Mouse (Mus musculus) macrophage (primary cell): ENCODE measurements around the gene Pgm2. TPM values are rescaled to one million over a fixed set of nuclear protein-coding genes. Genes with fewer than 3 reads are reported as not detected.

Experiments
- H3K27ac ChIP-seq: fragments of 350-480 bp; formaldehyde crosslinking; 2 replicates; pipeline ENCODE4 v1.9.0; 2021
- H3K36me3 ChIP-seq: fragments of 350-480 bp; formaldehyde crosslinking; 2 replicates; pipeline ENCODE4 v1.9.0; 2021; ENCODE audit errors: inconsistent target
- H3K4me3 ChIP-seq: fragments of 350-480 bp; formaldehyde crosslinking; 2 replicates; pipeline ENCODE4 v1.9.0; 2021; ENCODE audit errors: inconsistent target
- H3K79me2 ChIP-seq: fragments of 350-480 bp; formaldehyde crosslinking; 2 replicates; pipeline ENCODE4 v1.9.0; 2021; ENCODE audit errors: inconsistent target
- WGBS: methylation state at CpG from one replicate; pipeline ENCODE4 v1.1.7; 2026; ENCODE audit warnings: inconsistent platforms; ENCODE audit not compliant: missing documents; 5-methylcytosine and 5-hydroxymethylcytosine counted together
- polyA plus RNA-seq: library from polyadenylated mRNA; stranded (reverse); fragments of 250-400 nt; gene quantifications from 3 replicates; pipeline ENCODE4 v1.2.4, GENCODE M21; 2018; ENCODE audit warnings: inconsistent platforms

Gene Pgm2
- polyA plus RNA-seq, 1 experiment from 2014 or later = 41.9 TPM

DNA sequence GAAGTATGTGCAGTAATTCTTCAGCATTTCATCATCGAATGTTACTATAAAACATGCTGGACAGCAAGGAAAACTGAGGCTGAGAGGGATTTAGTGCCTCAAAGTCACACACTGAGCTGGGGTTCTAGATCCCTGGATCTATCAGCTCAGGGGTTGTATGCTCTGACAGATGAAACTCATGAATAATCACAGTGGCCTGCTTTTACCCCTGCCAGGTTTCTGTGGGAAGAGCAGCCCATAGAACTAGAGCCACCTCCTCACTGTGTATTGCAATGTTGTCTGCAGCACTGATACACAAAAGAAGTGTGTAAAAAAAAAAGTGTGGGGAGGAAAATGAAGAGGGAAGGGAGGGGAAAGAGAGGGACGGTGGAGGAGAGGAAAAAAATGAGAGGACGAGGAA is 28.3 kb upstream of the Pgm2 start:
- no peak overlapping the region for H3K27ac ChIP-seq
- no peaks in the 10 kb centered on the region for H3K36me3 ChIP-seq
- 89% methylated on average over 3 of the region's 3 CpGs for WGBS
- H3K4me3 ChIP-seq = no peak overlapping the region
- H3K79me2 ChIP-seq = no peaks in the 10 kb centered on the region

DNA sequence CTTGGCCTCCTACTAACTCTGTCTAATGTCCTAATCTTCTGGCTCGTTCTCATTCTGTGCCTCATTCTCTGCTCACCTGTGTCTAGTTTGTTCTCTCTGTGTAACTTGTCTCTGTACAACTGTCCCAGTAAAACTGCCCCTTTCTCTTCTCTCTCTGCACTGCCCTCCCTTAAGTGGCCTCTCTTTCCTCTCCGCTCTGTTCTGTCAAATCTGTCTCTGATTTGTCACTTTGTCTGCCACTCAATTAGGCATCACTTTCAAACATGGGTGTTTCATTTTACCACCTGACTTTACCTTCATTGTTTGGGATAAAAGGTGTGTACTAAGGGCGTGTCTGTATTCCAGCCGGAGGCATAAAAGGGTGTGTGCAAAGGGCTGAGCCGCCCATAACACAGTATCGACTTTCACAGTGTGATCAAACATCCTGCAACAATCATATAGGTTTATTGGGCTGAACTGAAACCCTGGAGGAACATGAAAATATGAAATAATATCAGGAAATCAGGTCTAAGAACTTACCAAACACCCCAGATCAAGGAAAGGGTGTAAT is 27.2 kb upstream of the Pgm2 start:
- H3K27ac ChIP-seq = no peak overlapping the region
- 93% methylated on average over 6 of the region's 6 CpGs for WGBS
- no peaks in the 10 kb centered on the region for H3K36me3 ChIP-seq
- H3K4me3 ChIP-seq = no peak overlapping the region
- no peaks in the 10 kb centered on the region for H3K79me2 ChIP-seq

DNA sequence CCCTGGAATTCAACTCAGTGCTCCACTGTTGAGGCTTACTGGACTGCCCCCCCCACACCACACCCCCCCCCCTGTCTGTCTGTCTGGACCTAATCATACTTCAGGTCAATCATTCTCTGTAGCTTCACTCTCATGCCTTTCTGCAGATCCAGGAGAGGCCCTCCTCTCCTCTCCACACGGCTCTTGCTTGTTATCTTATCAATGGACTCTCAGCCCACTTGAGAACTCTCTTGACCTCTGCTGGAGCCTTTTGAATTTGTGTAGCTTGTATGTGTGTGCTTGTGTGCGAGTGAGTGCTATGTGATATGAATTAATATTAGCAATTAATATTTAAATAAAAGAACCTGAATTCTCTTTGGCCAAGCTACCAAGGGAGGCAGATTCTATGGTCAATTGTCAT is 26.6 kb upstream of the Pgm2 start:
- H3K79me2 ChIP-seq = no peaks in the 10 kb centered on the region
- H3K4me3 ChIP-seq = no peak overlapping the region
- H3K27ac ChIP-seq = no peak overlapping the region
- 100% methylated on average over 2 of the region's 2 CpGs for WGBS
- H3K36me3 ChIP-seq = no peaks in the 10 kb centered on the region

DNA sequence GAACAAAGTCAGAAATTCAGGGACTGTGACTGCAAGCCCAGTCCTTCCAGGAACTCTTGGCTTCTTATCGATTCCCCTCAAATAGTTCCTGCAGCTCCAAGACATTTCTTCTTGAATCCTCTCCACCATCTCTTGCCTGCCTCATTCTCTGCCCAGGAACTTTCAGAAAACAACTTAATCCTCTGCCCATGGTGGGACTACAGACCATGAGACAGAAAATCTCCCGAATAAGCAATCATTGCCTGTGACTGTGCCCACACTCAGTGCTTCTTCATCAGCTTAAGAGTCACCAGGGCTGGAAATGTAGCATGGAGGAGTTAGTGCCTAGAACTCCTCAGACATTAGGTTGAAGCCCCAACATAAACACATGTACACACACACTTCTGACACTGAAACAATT is 25.2 kb upstream of the Pgm2 start:
- no peaks in the 10 kb centered on the region for H3K79me2 ChIP-seq
- 80% methylated on average over 2 of the region's 2 CpGs for WGBS

DNA sequence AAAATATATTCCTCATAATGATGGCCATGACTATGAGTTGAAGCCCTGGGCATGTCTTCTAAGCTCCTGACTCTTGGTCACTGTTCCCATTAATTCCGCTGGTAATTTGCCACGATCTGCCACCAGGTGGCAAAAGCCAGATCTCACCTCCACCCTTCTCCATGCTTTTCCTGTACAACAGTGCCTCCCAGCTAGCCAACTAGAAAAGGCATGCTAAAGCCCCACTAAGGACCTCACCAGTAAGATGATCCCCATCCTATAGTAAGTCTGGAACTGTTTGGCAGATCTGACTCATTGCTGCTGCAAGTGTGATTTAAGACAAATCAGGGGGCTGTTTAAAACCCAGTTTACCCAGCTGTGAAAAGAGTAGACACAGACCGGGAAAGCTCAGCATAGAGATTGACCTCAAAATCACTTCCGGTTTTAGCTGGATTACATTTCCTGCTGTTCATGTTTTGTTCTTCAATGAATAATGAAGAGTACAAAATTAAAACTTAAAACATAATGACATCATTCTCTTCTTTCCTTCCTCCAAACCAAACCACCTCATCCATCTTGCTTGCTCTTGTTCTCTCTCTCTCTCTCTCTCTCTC is 22.6 kb upstream of the Pgm2 start:
- no peaks in the 10 kb centered on the region for H3K79me2 ChIP-seq
- H3K4me3 ChIP-seq = no peak overlapping the region
- 12% methylated on average over 4 of the region's 4 CpGs for WGBS
- H3K27ac ChIP-seq = no peak overlapping the region
- no peaks in the 10 kb centered on the region for H3K36me3 ChIP-seq

More for the DNA sequence above, 25.2 kb upstream of the Pgm2 start:
- Histone ChIP-seq H3K27ac (no peak overlapping the region), H3K36me3 (no peaks in the 10 kb centered on the region), H3K4me3 (no peak overlapping the region)

DNA sequence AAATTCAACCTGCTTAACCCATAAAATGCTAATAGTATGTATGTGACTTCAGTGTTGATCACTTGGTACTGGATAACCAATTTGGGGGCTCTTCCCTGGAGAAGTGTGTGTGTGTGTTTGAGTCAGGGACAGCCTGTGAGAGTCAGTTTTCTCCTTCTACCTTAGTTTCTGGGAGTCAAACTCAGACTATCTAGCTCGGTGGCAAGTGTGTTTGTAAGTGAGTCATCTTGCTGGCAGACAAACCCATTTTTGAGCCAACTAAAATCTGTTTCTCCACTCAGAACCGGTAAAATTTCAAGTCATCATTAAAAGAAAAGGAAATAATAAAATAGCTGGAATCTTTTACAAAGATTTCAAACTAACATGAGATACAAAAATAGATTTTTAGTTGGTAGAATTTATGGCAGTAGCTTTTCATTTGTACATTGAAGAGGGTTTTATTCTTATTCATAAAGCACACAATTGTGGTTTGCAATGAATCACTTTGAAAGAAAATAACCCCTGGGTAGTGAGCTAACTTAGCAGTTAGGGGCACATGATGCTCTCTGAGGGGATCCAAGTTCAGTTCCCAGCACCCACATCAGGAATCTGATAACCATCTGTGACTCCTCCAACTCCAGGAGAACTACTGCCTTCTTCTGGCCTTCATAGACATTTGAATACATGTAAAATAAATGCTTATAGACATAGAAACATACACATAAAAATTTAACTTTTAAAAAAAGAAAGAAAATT is 21.8 kb upstream of the Pgm2 start:
- Histone ChIP-seq H3K79me2 (no peaks in the 10 kb centered on the region), H3K4me3 (no peak overlapping the region), H3K36me3 (no peaks in the 10 kb centered on the region), H3K27ac (no peak overlapping the region)
- 92% methylated on average over 2 of the region's 2 CpGs for WGBS

DNA sequence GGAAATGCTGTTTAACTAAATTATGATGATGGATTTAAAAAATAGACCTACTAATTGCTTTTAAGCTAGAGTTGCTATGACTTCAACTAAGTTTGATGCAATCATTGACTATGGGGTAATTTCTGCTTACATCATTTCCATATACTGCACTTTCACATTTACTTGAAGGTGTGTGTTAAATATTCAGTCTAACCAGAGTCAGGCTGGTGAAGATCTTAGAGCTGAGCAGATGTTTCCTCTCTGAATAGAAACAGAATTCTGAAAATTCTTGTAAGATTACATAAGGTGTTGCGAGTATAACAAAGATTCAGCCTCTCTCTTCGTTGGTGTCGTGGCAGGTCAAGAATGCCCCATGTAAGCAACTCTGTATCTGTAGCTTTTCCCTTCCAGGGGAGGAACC is 18.3 kb upstream of the Pgm2 start:
- Histone ChIP-seq H3K27ac (no peak overlapping the region), H3K4me3 (no peak overlapping the region), H3K36me3 (no peaks in the 10 kb centered on the region), H3K79me2 (no peaks in the 10 kb centered on the region)
- 83% methylated on average over 3 of the region's 3 CpGs for WGBS

DNA sequence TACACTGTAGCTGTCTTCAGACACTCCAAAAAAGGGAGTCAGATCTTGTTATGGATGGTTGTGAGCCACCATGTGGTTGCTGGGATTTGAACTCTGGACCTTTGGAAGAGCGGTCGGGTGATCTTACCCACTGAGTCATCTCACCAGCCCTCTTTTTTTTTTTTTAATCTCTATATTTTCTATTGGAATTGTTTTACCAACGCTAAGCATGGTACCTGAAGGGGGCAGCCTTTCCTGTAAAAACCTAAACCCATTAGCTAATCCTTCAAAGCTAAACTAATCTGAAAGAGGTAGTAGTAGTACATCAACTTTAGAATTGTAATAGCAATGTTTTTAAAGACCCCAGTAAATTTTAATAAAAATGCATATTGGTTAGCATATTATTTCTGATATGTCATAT is 17.2 kb upstream of the Pgm2 start:
- 7% methylated on average over 2 of the region's 3 CpGs for WGBS
- H3K36me3 ChIP-seq = no peaks in the 10 kb centered on the region
- H3K4me3 ChIP-seq = no peak overlapping the region
- no peaks in the 10 kb centered on the region for H3K79me2 ChIP-seq
- H3K27ac ChIP-seq = no peak overlapping the region

DNA sequence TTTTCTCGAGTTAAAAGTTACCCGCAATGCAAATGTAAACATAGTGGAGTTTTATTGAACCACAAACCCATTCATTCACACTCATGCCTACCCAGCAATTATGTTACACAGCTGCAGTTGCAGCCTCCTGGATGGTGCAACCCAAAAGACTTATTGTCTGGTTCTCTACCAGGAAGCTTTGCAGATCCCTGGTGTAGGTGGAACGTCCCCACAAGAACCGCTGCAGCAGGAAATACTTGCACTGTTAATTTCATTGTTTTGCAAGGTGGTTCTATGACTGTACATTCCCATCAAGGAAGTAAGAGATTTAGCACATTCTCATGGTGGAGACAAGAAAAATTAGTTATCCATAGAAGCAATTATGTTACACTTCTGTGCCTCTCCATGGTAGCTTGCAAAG is 15.4 kb upstream of the Pgm2 start:
- Histone ChIP-seq H3K27ac (no peak overlapping the region), H3K79me2 (no peaks in the 10 kb centered on the region), H3K4me3 (no peak overlapping the region), H3K36me3 (no peaks in the 10 kb centered on the region)
- 56% methylated on average over 4 of the region's 4 CpGs for WGBS

DNA sequence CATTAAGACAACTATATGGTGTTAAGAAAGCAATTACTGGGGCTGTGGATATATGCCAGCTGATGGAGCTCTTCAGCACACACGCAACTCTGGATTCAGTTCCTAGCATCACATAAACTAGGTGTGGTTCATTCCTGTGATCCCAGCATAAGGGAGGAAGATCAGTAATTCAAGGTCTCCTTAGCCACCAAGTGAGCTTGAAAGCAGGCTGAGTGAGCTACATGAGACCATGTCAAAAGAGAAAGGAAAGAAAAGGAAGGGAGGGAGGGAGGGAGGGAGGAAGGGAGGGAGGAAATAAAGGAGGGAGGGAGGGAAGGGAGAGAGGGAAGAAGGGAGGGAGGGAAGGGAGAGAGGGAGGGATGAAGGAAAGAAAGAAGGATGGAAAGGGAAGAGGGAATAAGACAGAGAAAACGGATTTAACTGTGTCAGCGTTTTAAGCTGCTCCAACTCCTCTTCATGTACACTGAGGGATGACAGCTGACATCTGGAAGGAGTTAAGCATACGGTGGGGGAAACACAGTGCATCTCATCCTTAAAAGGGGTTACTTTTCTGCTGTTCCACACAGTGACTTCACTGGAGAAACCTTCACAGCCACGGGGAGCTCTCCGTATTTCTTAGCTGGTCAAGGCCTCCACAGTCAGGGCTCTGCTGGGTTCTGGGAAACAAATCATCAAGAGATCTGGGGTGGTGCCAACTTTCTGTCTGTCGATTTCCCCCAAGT is 13.8 kb upstream of the Pgm2 start:
- Histone ChIP-seq H3K79me2 (no peaks in the 10 kb centered on the region), H3K27ac (no peak overlapping the region), H3K36me3 (no peaks in the 10 kb centered on the region), H3K4me3 (no peak overlapping the region)
- 60% methylated on average over 7 of the region's 7 CpGs for WGBS

DNA sequence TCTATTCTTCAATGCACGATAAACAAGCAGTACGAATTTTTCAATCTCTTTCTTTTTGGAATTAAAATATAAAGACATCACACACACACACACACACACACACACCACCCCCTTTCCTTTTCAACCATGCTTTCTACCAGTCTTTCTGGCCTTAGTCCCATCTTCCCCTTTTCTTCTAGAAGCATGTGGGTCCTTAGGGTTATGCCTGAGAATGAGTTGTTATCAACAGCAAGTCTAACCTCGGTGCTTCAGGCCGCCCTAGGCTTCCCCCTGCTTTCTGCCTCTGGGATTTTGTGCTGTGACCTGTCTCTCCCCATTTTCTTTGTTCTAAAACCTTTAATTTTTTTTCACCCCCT is 13.3 kb upstream of the Pgm2 start:
- Histone ChIP-seq H3K79me2 (no peaks in the 10 kb centered on the region), H3K36me3 (no peaks in the 10 kb centered on the region), H3K4me3 (no peak overlapping the region), H3K27ac (no peak overlapping the region)
- 49% methylated on average over 4 of the region's 4 CpGs for WGBS

DNA sequence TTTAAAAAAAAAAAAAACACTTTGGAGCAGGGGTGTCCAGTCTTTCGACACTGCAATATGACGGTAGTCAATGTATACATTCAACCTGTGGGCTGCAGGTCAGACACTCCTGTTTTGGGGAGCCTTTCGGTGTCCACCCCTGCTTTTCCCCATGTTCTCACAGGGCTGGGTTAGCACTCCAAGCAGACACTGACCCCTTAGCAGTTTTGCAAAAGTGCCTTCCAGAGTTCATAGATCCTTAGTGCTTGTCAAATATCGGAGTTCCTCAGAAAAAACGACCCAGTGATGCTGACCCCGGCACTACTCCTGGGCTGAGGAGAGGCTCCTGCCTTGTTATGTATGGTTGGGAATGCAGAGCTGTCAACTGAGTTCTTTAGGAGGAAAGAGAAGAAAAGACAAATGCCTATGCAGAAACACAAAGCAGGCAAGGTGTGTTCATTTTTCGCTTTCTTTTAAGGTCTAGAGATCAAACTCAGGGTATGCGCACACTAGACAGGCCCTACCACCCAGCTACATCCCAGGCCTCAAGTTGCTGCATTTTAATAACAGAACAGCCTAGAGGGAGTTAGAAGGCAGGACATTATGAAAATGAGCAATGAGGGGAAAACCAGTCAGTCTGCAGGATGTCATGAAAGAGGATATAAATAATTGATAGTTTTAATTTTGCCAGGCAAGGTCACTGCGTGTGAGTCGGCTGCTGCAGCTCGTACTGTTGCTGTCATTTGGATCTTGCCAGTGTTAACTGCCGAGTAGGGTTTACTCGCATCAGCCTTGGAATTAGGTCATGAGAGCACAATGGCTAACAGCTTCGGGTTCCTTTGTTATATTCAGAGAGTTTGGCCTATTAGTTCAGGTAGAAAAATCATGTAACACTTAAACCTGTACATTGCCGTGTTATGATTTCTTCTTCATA is 9.0 kb upstream of the Pgm2 start:
- no peak overlapping the region for H3K27ac ChIP-seq
- H3K36me3 ChIP-seq = no peaks in the 10 kb centered on the region
- H3K79me2 ChIP-seq = no peaks in the 10 kb centered on the region
- WGBS = 95% methylated on average over 15 of the region's 15 CpGs
- H3K4me3 ChIP-seq = no peak overlapping the region

DNA sequence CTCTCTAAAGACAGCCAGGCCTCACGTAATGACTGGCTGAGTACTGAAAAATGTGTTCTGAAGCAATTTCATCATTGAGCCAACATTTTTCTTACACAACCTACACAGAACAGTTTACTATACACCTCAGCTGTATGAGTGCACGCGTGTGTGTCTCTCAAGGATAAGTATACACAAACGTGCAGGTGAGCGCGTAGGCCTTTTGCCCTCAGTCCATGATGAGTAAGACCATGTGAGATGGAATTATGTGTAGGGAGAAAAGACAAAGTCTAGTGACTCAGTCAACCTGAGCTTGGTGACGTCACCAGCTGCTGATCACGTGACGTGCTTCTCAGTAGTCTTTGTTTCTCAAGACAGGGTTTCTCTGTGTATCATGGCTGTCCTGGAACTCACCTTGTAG is 7.3 kb upstream of the Pgm2 start:
- 95% methylated on average over 9 of the region's 9 CpGs for WGBS
- H3K36me3 ChIP-seq = no peaks in the 10 kb centered on the region
- H3K79me2 ChIP-seq = no peaks in the 10 kb centered on the region
- no peak overlapping the region for H3K27ac ChIP-seq
- H3K4me3 ChIP-seq = no peak overlapping the region

DNA sequence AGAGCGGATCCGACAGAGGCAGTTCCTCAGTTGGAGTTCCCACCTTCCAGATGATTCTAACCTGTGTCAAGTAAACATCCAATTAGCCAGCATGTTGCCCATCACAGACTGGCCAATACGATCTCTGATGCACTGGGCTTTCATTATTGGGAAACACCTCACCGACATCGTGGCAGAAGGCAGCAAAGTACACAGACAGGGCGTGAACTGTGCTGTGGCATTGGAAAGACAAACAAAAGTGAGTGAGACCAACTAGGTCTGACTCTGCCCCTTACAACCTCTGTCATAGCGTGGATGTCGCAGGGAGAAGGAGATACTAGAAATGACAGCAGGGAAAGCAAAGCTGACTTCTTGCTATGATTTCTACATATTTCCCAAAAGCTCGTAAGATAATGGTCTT is 4.0 kb upstream of the Pgm2 start:
- WGBS = 90% methylated on average over 9 of the region's 9 CpGs
- Histone ChIP-seq H3K79me2 (peaks cover 8% of the 10 kb centered on the region; the same call in 1 of the 2 replicates), H3K36me3 (no peaks in the 10 kb centered on the region), H3K4me3 (no peak overlapping the region), H3K27ac (no peak overlapping the region)
